In genomic region chr6:54565012-54565411, GRCm38 (mm10) we compare ENCODE assay signal across 9 mouse cellular contexts. TPM values are rescaled to one million over a fixed set of nuclear protein-coding genes. Genes with fewer than 3 reads are reported as not detected.
DNase-seq lines count a peak whose midpoint lies in the region; ATAC-seq and TF ChIP-seq lines count a peak whose summit lies in the region.
"Had no signal": no experiment of that assay in that cellular context is flagged by ENCODE, and none has a peak within 500 bp of the region (broad histone marks: within the 10 kb centered on the region; RNA-seq: fewer than 3 reads in every experiment).

No protein-coding gene starts in this region.

- TF ChIP-seq CTCF in liver, postnatal 0 days (IDR thresholded peaks at IDR 0.05; ENCODE audit: low read depth), result no peak

- H3K4me2 ChIP-seq in neural tube, embryonic 13.5 days, result peak overlapping the region; percentile 80
- no peak overlapping the region for H3K4me2 ChIP-seq in liver, postnatal 0 days (ENCODE audit: low read depth, low read length)

- H3K27ac ChIP-seq in hindbrain, embryonic 10.5 days, result peak overlapping the region; percentile 90
- H3K27ac ChIP-seq in neural tube, embryonic 13.5 days (replicated peaks), result peak overlapping the region; percentile 95
- no peak overlapping the region for H3K27ac ChIP-seq in liver, postnatal 0 days (ENCODE audit: low read depth)
- H3K27ac ChIP-seq: macrophage had no signal

- peak overlapping the region; percentile 89 for H3K9ac ChIP-seq in neural tube, embryonic 13.5 days
- H3K9ac ChIP-seq in liver, postnatal 0 days (replicated peaks), result no peak overlapping the region

- H3K4me3 ChIP-seq in hindbrain, embryonic 10.5 days, result peak overlapping the region; percentile 63
- peak overlapping the region; percentile 68 for H3K4me3 ChIP-seq in neural tube, embryonic 13.5 days
- no peak overlapping the region for H3K4me3 ChIP-seq in liver, postnatal 0 days (ENCODE audit: low read depth, low read length)

- H3K4me1 ChIP-seq in hindbrain, embryonic 10.5 days (replicated peaks), result peaks cover 69% of the 10 kb centered on the region
- peaks cover 74% of the 10 kb centered on the region for H3K4me1 ChIP-seq in neural tube, embryonic 13.5 days (replicated peaks)
- H3K4me1 ChIP-seq in liver, postnatal 0 days (ENCODE audit: insufficient read depth), result no peaks in the 10 kb centered on the region; the same call in 1 of the 2 replicates

- ATAC-seq in neural tube, embryonic 13.5 days (ENCODE audit: low read depth), result peak; percentile 36
- no peak for ATAC-seq in monocyte, adult 5-6 weeks (replicated peaks; ENCODE audit: insufficient number of reproducible peaks, low FRiP score, low TSS enrichment, poor library complexity, severe bottlenecking)
- no peak for ATAC-seq in liver, postnatal 0 days

- 15% methylated on average over 3 of the region's 3 CpGs for WGBS in hindbrain, embryonic 10.5 days
- WGBS in neural tube, embryonic 13.5 days, result 13% methylated on average over 3 of the region's 3 CpGs
- 57% methylated on average over 3 of the region's 3 CpGs for WGBS in liver, postnatal 0 days (ENCODE audit: insufficient replicate concordance)

- no peak for TF ChIP-seq EP300 in liver, postnatal 0 days (IDR thresholded peaks at IDR 0.05; ENCODE audit: low read depth)

- peak; percentile 13 for DNase-seq in layer of hippocampus, adult 9-11 months
- DNase-seq in layer of hippocampus, adult 9-10 months (ENCODE audit: low spot score), result no peak
- DNase-seq in embryo, embryonic 11 days, result peak; percentile 51
- peak; percentile 57 for DNase-seq in hindbrain, embryonic 10.5 days (ENCODE audit: low spot score)
- no peak for DNase-seq in c-Kit-positive CD71-positive TER-119-positive erythroid progenitor cells, embryonic 14.5 days (ENCODE audit: low spot score)
- DNase-seq in liver, postnatal 0 days, result no peak

- no peaks in the 10 kb centered on the region for H3K36me3 ChIP-seq in hindbrain, embryonic 10.5 days
- no peaks in the 10 kb centered on the region for H3K36me3 ChIP-seq in neural tube, embryonic 13.5 days
- H3K36me3 ChIP-seq in liver, postnatal 0 days (replicated peaks; ENCODE audit: insufficient read depth, low read length), result no peaks in the 10 kb centered on the region

- peaks cover 16% of the 10 kb centered on the region for H3K27me3 ChIP-seq in hindbrain, embryonic 10.5 days (ENCODE audit: insufficient read depth, poor library complexity, severe bottlenecking)
- no peaks in the 10 kb centered on the region for H3K27me3 ChIP-seq in neural tube, embryonic 13.5 days
- peaks cover 29% of the 10 kb centered on the region for H3K27me3 ChIP-seq in liver, postnatal 0 days (ENCODE audit: insufficient read depth, low read length)

- H3K9me3 ChIP-seq in hindbrain, embryonic 10.5 days, result no peaks in the 10 kb centered on the region
- H3K9me3 ChIP-seq in neural tube, embryonic 13.5 days, result no peaks in the 10 kb centered on the region
- no peaks in the 10 kb centered on the region for H3K9me3 ChIP-seq in liver, postnatal 0 days (ENCODE audit: low read length)

RNA-seq across cellular contexts. Expression of gene Scrn1, which starts 1.3 kb away (rescaled TPM):
- polyA plus RNA-seq in hindbrain, embryonic 10.5 days (2016; fragmentation: Nextera tagmentation; extraction: Ambion mirVana), result 42.9 and 60.0 TPM in 2 replicates
- polyA plus RNA-seq in neural tube, embryonic 13.5 days (2015; fragmentation: Nextera tagmentation; extraction: Ambion mirVana), result 95.5 and 102 TPM in 2 replicates
- total RNA-seq in monocyte, adult 5-6 weeks (2017), result not detected in 3 replicates
- polyA plus RNA-seq in liver, postnatal 0 days (2015; fragmentation: Nextera tagmentation; extraction: Ambion mirVana), result 0.32 and 0.35 TPM in 2 replicates
- polyA plus RNA-seq: macrophage had no signal

RNA-seq across cellular contexts. Expression of gene Plekha8, which starts 29.9 kb away (rescaled TPM):
- polyA plus RNA-seq in hindbrain, embryonic 10.5 days (2016; fragmentation: Nextera tagmentation; extraction: Ambion mirVana), result 13.8 and 17.4 TPM in 2 replicates
- polyA plus RNA-seq in neural tube, embryonic 13.5 days (2015; fragmentation: Nextera tagmentation; extraction: Ambion mirVana), result 9.6 and 10.2 TPM in 2 replicates
- total RNA-seq in monocyte, adult 5-6 weeks (2017), result 1.5 to 2.2 TPM (median 2.0 TPM) in 3 replicates
- 4.3 and 4.8 TPM in 2 replicates for polyA plus RNA-seq in liver, postnatal 0 days (2015; fragmentation: Nextera tagmentation; extraction: Ambion mirVana)

RNA-seq across cellular contexts. Expression of gene Fkbp14, which starts 32.1 kb away (rescaled TPM):
- 9.3 and 12.4 TPM in 2 replicates for polyA plus RNA-seq in hindbrain, embryonic 10.5 days (2016; fragmentation: Nextera tagmentation; extraction: Ambion mirVana)
- 19.0 and 19.3 TPM in 2 replicates for polyA plus RNA-seq in neural tube, embryonic 13.5 days (2015; fragmentation: Nextera tagmentation; extraction: Ambion mirVana)
- total RNA-seq in monocyte, adult 5-6 weeks (2017), result 0.58 TPM in 1 of 3 replicates, not detected in the others
- 1.7 and 2.3 TPM in 2 replicates for polyA plus RNA-seq in liver, postnatal 0 days (2015; fragmentation: Nextera tagmentation; extraction: Ambion mirVana)

Comparison
In these comparisons a context has a peak if more than half of its experiments do, and no peak if none do; other contexts are left out.
1. DNase-seq: peak in layer of hippocampus, adult 9-11 months (single experiment), embryo, embryonic 11 days (single experiment) and hindbrain, embryonic 10.5 days (single experiment); none in layer of hippocampus, adult 9-10 months (single experiment), c-Kit-positive CD71-positive TER-119-positive erythroid progenitor cells, embryonic 14.5 days (single experiment) and liver, postnatal 0 days (single experiment).
2. RNA of gene Scrn1, which starts 1.3 kb away (polyA plus RNA-seq): 95.5 to 102 TPM in neural tube, embryonic 13.5 days and 42.9 to 60.0 TPM in hindbrain, embryonic 10.5 days; 0.32 to 0.35 TPM in liver, postnatal 0 days; every median in the first group is over 10 times any median in the second.